ENCODE assay signal across 14 mouse cellular contexts in genomic region chr2:173420481-173420880, GRCm38 (mm10).
DNase-seq lines count a peak whose midpoint lies in the region; ATAC-seq and TF ChIP-seq lines count a peak whose summit lies in the region.
"Had no signal": no experiment of that assay in that cellular context is flagged by ENCODE, and none has a peak within 500 bp of the region (broad histone marks: within the 10 kb centered on the region; RNA-seq: fewer than 3 reads in every experiment).

No protein-coding gene starts in this region.

- no peaks in the 10 kb centered on the region for H3K27me3 ChIP-seq in intestine, embryonic 14.5 days (replicated peaks; ENCODE audit: control insufficient read depth, insufficient read depth, low read length)
- no peaks in the 10 kb centered on the region for H3K27me3 ChIP-seq in intestine, postnatal 0 days (replicated peaks; ENCODE audit: control insufficient read depth, insufficient read depth, low read length)
- no peaks in the 10 kb centered on the region for H3K27me3 ChIP-seq in stomach, postnatal 0 days (ENCODE audit: control insufficient read depth, insufficient read depth, low read length)
- H3K27me3 ChIP-seq: forebrain, embryonic 12.5 days; hindbrain, embryonic 15.5 days; liver, embryonic 15.5 days; Patski had no signal

- peak overlapping the region; percentile 54; the same call in 1 of the 2 replicates for H3K27ac ChIP-seq in intestine, embryonic 14.5 days (ENCODE audit: low read depth)
- H3K27ac ChIP-seq in intestine, postnatal 0 days (ENCODE audit: low read depth, low read length), result no peak overlapping the region
- no peak overlapping the region for H3K27ac ChIP-seq in stomach, postnatal 0 days (replicated peaks)
- H3K27ac ChIP-seq: forebrain, embryonic 12.5 days; hindbrain, embryonic 15.5 days; limb, embryonic 12.5 days; liver, embryonic 15.5 days had no signal

- intact Hi-C loops in gastrocnemius, postnatal 36 days (cut with DNase I), result no loop called here

- TF ChIP-seq EP300 in stomach, postnatal 0 days (optimal IDR thresholded peaks at IDR 0.05), result no peak

- H3K9me3 ChIP-seq in intestine, embryonic 14.5 days (ENCODE audit: control insufficient read depth, low read length), result no peaks in the 10 kb centered on the region
- no peaks in the 10 kb centered on the region for H3K9me3 ChIP-seq in intestine, postnatal 0 days (ENCODE audit: control insufficient read depth)
- H3K9me3 ChIP-seq in stomach, postnatal 0 days (ENCODE audit: control insufficient read depth, low read length), result no peaks in the 10 kb centered on the region
- H3K9me3 ChIP-seq: forebrain, embryonic 12.5 days; hindbrain, embryonic 15.5 days; liver, embryonic 15.5 days had no signal

- H3K4me3 ChIP-seq in intestine, embryonic 14.5 days (ENCODE audit: low read depth, low read length), result no peak overlapping the region
- H3K4me3 ChIP-seq in intestine, postnatal 0 days (ENCODE audit: low read depth, low read length), result no peak overlapping the region
- H3K4me3 ChIP-seq in stomach, postnatal 0 days (ENCODE audit: low read depth, low read length), result no peak overlapping the region
- H3K4me3 ChIP-seq: forebrain, embryonic 12.5 days; hindbrain, embryonic 15.5 days; limb, embryonic 12.5 days; liver, embryonic 15.5 days had no signal

- no peaks in the 10 kb centered on the region for H3K4me1 ChIP-seq in intestine, embryonic 14.5 days (replicated peaks; ENCODE audit: control insufficient read depth, insufficient read depth, low read length)
- H3K4me1 ChIP-seq in intestine, postnatal 0 days (replicated peaks; ENCODE audit: control insufficient read depth, insufficient read depth, low read length), result no peaks in the 10 kb centered on the region
- H3K4me1 ChIP-seq in stomach, postnatal 0 days (replicated peaks; ENCODE audit: control insufficient read depth, insufficient read depth), result no peaks in the 10 kb centered on the region
- H3K4me1 ChIP-seq: forebrain, embryonic 12.5 days; hindbrain, embryonic 15.5 days; liver, embryonic 15.5 days had no signal

- H3K4me2 ChIP-seq in intestine, embryonic 14.5 days (ENCODE audit: low read length), result no peak overlapping the region
- H3K4me2 ChIP-seq in intestine, postnatal 0 days (replicated peaks; ENCODE audit: low read depth), result no peak overlapping the region
- no peak overlapping the region for H3K4me2 ChIP-seq in stomach, postnatal 0 days (replicated peaks; ENCODE audit: low read depth)
- H3K4me2 ChIP-seq: forebrain, embryonic 12.5 days; hindbrain, embryonic 15.5 days; limb, embryonic 12.5 days; liver, embryonic 15.5 days had no signal

- H3K36me3 ChIP-seq in intestine, embryonic 14.5 days (ENCODE audit: control insufficient read depth, insufficient read depth, low read length), result no peaks in the 10 kb centered on the region
- no peaks in the 10 kb centered on the region for H3K36me3 ChIP-seq in intestine, postnatal 0 days (ENCODE audit: control insufficient read depth, insufficient read depth)
- H3K36me3 ChIP-seq in stomach, postnatal 0 days (ENCODE audit: control insufficient read depth, insufficient read depth, low read length), result no peaks in the 10 kb centered on the region
- H3K36me3 ChIP-seq: forebrain, embryonic 12.5 days; hindbrain, embryonic 15.5 days; limb, embryonic 12.5 days; liver, embryonic 15.5 days had no signal

- ATAC-seq in intestine, embryonic 14.5 days (replicated peaks; ENCODE audit: low FRiP score, low TSS enrichment, low read depth), result peak; percentile 59
- ATAC-seq in intestine, postnatal 0 days, result no peak
- peak; percentile 45; the same call in 1 of the 2 replicates for ATAC-seq in stomach, postnatal 0 days (ENCODE audit: low FRiP score, low TSS enrichment)
- ATAC-seq: Patski had no signal

- WGBS in intestine, embryonic 14.5 days, result 38% methylated on average over 5 of the region's 5 CpGs
- WGBS in intestine, postnatal 0 days, result 49% methylated on average over 5 of the region's 5 CpGs
- 47% methylated on average over 5 of the region's 5 CpGs for WGBS in stomach, postnatal 0 days

- peak; percentile 28 for DNase-seq in gastrocnemius, adult 18-20 months (ENCODE audit: low spot score)
- DNase-seq in gastrocnemius, postnatal 36 days, result no peak
- DNase-seq in intestine, embryonic 14.5 days (ENCODE audit: low spot score), result no peak
- peak; percentile 79 for DNase-seq in retina, postnatal 1 day
- DNase-seq in retina, embryonic 14.5 days (ENCODE audit: low spot score), result no peak
- DNase-seq in stomach, postnatal 0 days (ENCODE audit: low spot score), result no peak
- DNase-seq in spleen, adult 18-20 months, result no peak
- DNase-seq: thymus, adult 18-20 months had no signal

- no peak overlapping the region for H3K9ac ChIP-seq in intestine, embryonic 14.5 days (ENCODE audit: low read length)
- H3K9ac ChIP-seq in intestine, postnatal 0 days (ENCODE audit: low read depth, low read length), result no peak overlapping the region
- H3K9ac ChIP-seq in stomach, postnatal 0 days (ENCODE audit: low read length), result no peak overlapping the region
- H3K9ac ChIP-seq: forebrain, embryonic 12.5 days; hindbrain, embryonic 15.5 days; limb, embryonic 12.5 days; liver, embryonic 15.5 days had no signal

- no peak for TF ChIP-seq CTCF in intestine, postnatal 0 days (IDR thresholded peaks at IDR 0.05; ENCODE audit: low read depth)
- TF ChIP-seq CTCF in stomach, postnatal 0 days (IDR thresholded peaks at IDR 0.05; ENCODE audit: low read depth), result no peak

Comparison
In these comparisons a context has a peak if more than half of its experiments do, and no peak if none do; other contexts are left out.
1. DNase-seq: peak in gastrocnemius, adult 18-20 months (single experiment) and retina, postnatal 1 day (single experiment); none in gastrocnemius, postnatal 36 days (0 of 2), intestine, embryonic 14.5 days (single experiment), retina, embryonic 14.5 days (single experiment), stomach, postnatal 0 days (single experiment) and spleen, adult 18-20 months (0 of 2).